Mouse (Mus musculus) Patski (cell line): Measurements from ENCODE around the gene Aktip. TPM values are rescaled to one million over a fixed set of nuclear protein-coding genes. Genes with fewer than 3 reads are reported as not detected.

Source experiments
- ATAC-seq: fragments of 100-300 bp; one replicate; pipeline ENCODE4 v1.8.0; 2021
- CTCF ChIA-PET: fragments of 350-600 bp; sonication (Branson Sonifier 250); formaldehyde crosslinking; loops from one replicate; lab custom pipeline; 2022; ENCODE audit warnings: inconsistent platforms; lab: Charles Lee
- POLR2A ChIA-PET: fragments of 350-600 bp; sonication (Branson Sonifier 250); formaldehyde crosslinking; loops from one replicate; lab custom pipeline; 2022; ENCODE audit warnings: antibody characterized with exemption, inconsistent platforms; lab: Charles Lee
- DNase-seq: peaks from one replicate; pipeline ENCODE4 v3.0.0-alpha.2; 2011; ENCODE audit warnings: low read depth, low spot score
- H3K27me3 ChIP-seq: fragments of 371-371 bp; one replicate; pipeline ENCODE4 v1.5.1; 2021
- CTCF ChIP-seq: fragments of 100-300 bp; IDR thresholded peaks from one replicate; pipeline ENCODE4 v1.5.1; 2021
- in situ Hi-C: fragments of 300-500 bp; cut with MboI; formaldehyde crosslinking; loops from 3 replicates; pipeline ENCODE4 v1.11.1; 2018; ENCODE audit warnings: low pct_unique_long_range_greater_than_20kb, mixed read lengths
- polyA plus RNA-seq: library from polyadenylated mRNA; unstranded; gene quantifications from one replicate; pipeline ENCODE4 v1.2.3, GENCODE M21; 2021

Gene Aktip
- polyA plus RNA-seq: 88.1 TPM

- DNase-seq: no peak
- no peak for TF ChIP-seq CTCF
Observed at GRCm38 (mm10) chr8:91199876-91200275, at the start of gene Aktip. Aktip (minus strand) TSS chr8:91199976.

DNA sequence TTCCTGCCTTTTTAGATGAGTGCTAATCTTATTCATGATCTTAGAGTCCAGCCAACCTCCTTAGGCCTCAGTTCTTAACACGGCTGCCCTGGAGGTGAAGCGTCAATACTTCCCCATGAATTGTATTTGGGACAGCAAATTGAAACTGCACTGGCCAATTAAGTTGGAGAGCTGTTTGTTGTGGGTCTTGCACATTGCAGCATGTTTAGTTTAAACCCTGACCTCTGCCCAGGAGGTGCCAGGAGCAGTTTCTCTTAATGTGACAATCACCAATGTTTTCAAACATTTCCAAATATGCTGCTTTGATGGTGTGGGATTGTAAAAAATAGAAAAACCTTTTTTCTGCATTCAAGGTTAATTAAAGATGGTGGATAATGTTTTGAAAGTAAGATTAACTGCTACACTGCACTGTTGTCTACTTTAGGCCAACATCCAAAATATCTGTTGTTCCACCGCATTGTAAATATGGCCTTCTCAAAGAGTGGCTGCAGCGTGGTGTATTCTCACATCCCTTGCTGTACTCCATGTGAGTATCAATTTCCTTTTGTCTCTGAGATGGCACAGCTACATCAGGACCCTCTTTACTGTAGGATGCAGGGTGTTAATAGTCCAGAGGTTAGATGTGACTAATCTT lies 46.2 kb upstream of the Aktip start:
- POLR2A ChIA-PET: no interaction called here

More at GRCm38 (mm10) chr8:91199876-91200275, at the start of gene Aktip:
- in situ Hi-C loops: no loop called here
- ChIA-PET CTCF (interaction anchor here (1.7 kb wide), 1 partner anchor 8 kb away, joined by 3 read pairs; no protein-coding TSS in a partner anchor), POLR2A (no interaction called here)
- H3K27me3 ChIP-seq: peaks cover 20% of the 10 kb centered on the region
- ATAC-seq: no peak

DNA sequence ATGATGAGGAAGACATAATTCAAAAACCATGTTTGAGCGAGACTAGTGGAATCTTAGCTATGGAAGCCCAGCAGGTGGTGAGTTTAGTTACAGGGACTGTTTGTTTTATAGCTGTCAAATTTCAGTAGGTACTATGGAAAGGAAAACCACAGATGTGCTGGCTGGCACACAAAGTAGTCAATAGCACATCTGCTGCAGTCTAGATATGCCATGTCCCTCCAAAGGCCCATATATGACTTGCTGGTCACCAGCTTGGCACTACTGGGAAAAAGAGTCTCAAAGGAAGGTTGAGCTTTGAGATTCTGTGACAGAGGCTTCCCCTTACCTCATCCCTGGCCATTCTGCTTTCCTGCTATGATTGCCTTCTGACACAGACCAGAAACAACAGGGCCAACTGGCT lies 42.9 kb upstream of the Aktip start:
- ChIA-PET CTCF (interaction anchor here (0.9 to 2.5 kb wide), 2 partner anchors 11 to 186 kb away, joined by 3 to 9 read pairs; no protein-coding TSS in a partner anchor), POLR2A (no interaction called here)
- in situ Hi-C loops: no loop called here
- no peaks in the 10 kb centered on the region for H3K27me3 ChIP-seq
- DNase-seq (no peak), ATAC-seq (no peak)
- no peak for TF ChIP-seq CTCF

More for the DNA sequence above, 46.2 kb upstream of the Aktip start:
- in situ Hi-C loops: no loop called here
- no peaks in the 10 kb centered on the region for H3K27me3 ChIP-seq
- ATAC-seq (no peak), DNase-seq (no peak)
- TF ChIP-seq CTCF: no peak
- CTCF ChIA-PET: no interaction called here

- no peak for TF ChIP-seq CTCF
- DNase-seq (no peak), ATAC-seq (no peak)
- no peaks in the 10 kb centered on the region for H3K27me3 ChIP-seq
- ChIA-PET CTCF (interaction anchor here (0.9 to 2.5 kb wide), 2 partner anchors 10 to 185 kb away, joined by 3 to 9 read pairs; no protein-coding TSS in a partner anchor), POLR2A (no interaction called here)
- in situ Hi-C loops: no loop called here
Observed at GRCm38 (mm10) chr8:91241873-91242519, 42.2 kb upstream of the Aktip start.

DNA sequence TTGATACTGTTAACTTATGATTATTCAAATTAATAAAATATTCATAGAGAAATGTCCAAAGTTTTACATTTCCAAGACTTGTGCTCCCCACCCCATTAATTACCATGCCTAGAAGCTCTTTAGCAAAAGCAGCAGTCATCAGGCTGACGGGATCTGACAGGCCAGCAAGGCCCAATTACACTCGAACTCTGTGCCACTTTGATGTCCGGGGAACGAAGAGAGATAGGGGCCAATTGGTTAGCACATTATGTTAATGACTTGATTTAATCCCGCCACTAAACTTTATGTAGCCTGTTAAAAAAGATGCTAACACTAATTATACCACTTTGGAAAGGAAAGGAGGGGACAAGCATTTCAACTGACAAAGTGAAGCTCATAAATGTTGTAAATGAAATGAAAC lies 41.6 kb upstream of the Aktip start:
- TF ChIP-seq CTCF: no peak
- H3K27me3 ChIP-seq: no peaks in the 10 kb centered on the region
- ChIA-PET CTCF (interaction anchor here (2.5 kb wide), 1 partner anchor 9 kb away, joined by 9 read pairs; no protein-coding TSS in a partner anchor), POLR2A (no interaction called here)
- ATAC-seq (no peak), DNase-seq (no peak)
- in situ Hi-C loops: no loop called here

GRCm38 (mm10) chr8:91237191-91237590 lies 37.4 kb upstream of the Aktip start:
- CTCF ChIA-PET: no interaction called here
- no peak for TF ChIP-seq CTCF
- DNase-seq (no peak), ATAC-seq (no peak)
- in situ Hi-C loops: no loop called here
- POLR2A ChIA-PET: no interaction called here
- H3K27me3 ChIP-seq: no peaks in the 10 kb centered on the region

- no peak for TF ChIP-seq CTCF
- H3K27me3 ChIP-seq: no peaks in the 10 kb centered on the region
- ChIA-PET CTCF (no interaction called here), POLR2A (no interaction called here)
- in situ Hi-C loops: no loop called here
- ATAC-seq (no peak), DNase-seq (no peak)
Observed at GRCm38 (mm10) chr8:91234097-91234496, 34.3 kb upstream of the Aktip start.

- no peak for DNase-seq
- no peak for ATAC-seq
Observed at GRCm38 (mm10) chr8:91227421-91227841, 27.7 kb upstream of the Aktip start.

DNA sequence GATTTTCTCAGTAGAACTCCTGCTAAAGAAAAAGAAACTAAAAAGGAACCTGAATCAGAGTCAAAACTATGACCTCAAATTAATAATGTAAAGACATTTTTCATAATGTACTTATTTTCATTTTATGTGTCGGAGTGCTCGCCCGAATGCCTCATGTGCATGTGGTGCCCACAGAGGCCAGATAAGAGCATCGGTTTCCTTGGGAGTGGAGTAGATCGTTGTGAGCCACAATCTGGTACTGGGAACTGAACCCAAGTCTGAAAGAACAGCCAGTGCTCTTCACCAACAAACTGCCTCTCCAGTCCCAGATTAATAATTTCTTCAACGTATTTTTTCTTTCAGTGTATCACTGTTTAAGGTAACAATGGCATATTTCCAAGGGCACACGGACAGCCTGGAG lies 24.5 kb upstream of the Aktip start:
- no peaks in the 10 kb centered on the region for H3K27me3 ChIP-seq
- no peak for ATAC-seq
- in situ Hi-C loops: no loop called here
- no peak for DNase-seq
- POLR2A ChIA-PET: no interaction called here
- CTCF ChIA-PET: no interaction called here
- TF ChIP-seq CTCF: no peak

More at GRCm38 (mm10) chr8:91227421-91227841, 27.7 kb upstream of the Aktip start:
- CTCF ChIA-PET: no interaction called here
- POLR2A ChIA-PET: no interaction called here
- in situ Hi-C loops: no loop called here
- no peak for TF ChIP-seq CTCF
- H3K27me3 ChIP-seq: no peaks in the 10 kb centered on the region

- ChIA-PET POLR2A (no interaction called here), CTCF (no interaction called here)
- DNase-seq (no peak), ATAC-seq (no peak)
- in situ Hi-C loops: no loop called here
- no peak for TF ChIP-seq CTCF
- no peaks in the 10 kb centered on the region for H3K27me3 ChIP-seq
Observed at GRCm38 (mm10) chr8:91221841-91222240, 22.1 kb upstream of the Aktip start.

- POLR2A ChIA-PET: no interaction called here
- TF ChIP-seq CTCF: no peak
- CTCF ChIA-PET: interaction anchor here (1.5 kb wide), 1 partner anchor 9 kb away, joined by 3 read pairs; no protein-coding TSS in a partner anchor
- ATAC-seq (no peak), DNase-seq (peak; percentile 13)
- no peaks in the 10 kb centered on the region for H3K27me3 ChIP-seq
- in situ Hi-C loops: no loop called here
Observed at GRCm38 (mm10) chr8:91218271-91218670, 18.5 kb upstream of the Aktip start.
